Mouse (Mus musculus) Muller cell, postnatal 12 days (primary cell): ENCODE measurements at regions not wholly inside any gene's neighbourhood (a gene's known extent, or its start where the extent isn't known, plus 50 kb on each side); places are given as distances from the start of the nearest gene placed in this dataset.

Source experiments
- DNase-seq: peaks from one replicate; pipeline ENCODE4 v3.0.0-alpha.2; 2015; ENCODE audit errors: inconsistent ontology term

- DNase-seq: no peak
Measured at GRCm38 (mm10) chr1:51647955-51648354, 169.7 kb upstream of the Nabp1 start.

- DNase-seq: peak; percentile 61
Measured at GRCm38 (mm10) chr1:51644399-51644798, 166.2 kb upstream of the Nabp1 start.

- peak; percentile 51 for DNase-seq
Measured at GRCm38 (mm10) chr1:51643640-51644039, 165.4 kb upstream of the Nabp1 start.

- no peak for DNase-seq
Measured at GRCm38 (mm10) chr1:51638519-51639302, 160.5 kb upstream of the Nabp1 start.

- DNase-seq: no peak
Measured at GRCm38 (mm10) chr1:51635881-51636515, 157.8 kb upstream of the Nabp1 start.

- DNase-seq: no peak
Measured at GRCm38 (mm10) chr1:51633795-51634194, 155.6 kb upstream of the Nabp1 start.

- DNase-seq: no peak
Measured at GRCm38 (mm10) chr1:51632851-51633250, 154.6 kb upstream of the Nabp1 start.

GRCm38 (mm10) chr1:51629848-51630247 is 151.6 kb upstream of the Nabp1 start:
- peak; percentile 57 for DNase-seq

- DNase-seq: no peak
Measured at GRCm38 (mm10) chr1:51628137-51628793, 150.0 kb upstream of the Nabp1 start.

- DNase-seq: no peak
Measured at GRCm38 (mm10) chr1:51626303-51626702, 148.1 kb upstream of the Nabp1 start.

GRCm38 (mm10) chr1:51625079-51625478 is 146.9 kb upstream of the Nabp1 start:
- no peak for DNase-seq

- no peak for DNase-seq
Measured at GRCm38 (mm10) chr1:51624551-51624950, 146.3 kb upstream of the Nabp1 start.

GRCm38 (mm10) chr1:51622986-51623385 is 144.8 kb upstream of the Nabp1 start:
- DNase-seq: no peak

GRCm38 (mm10) chr1:51622181-51622862 is 144.1 kb upstream of the Nabp1 start:
- no peak for DNase-seq

GRCm38 (mm10) chr1:51621062-51621461 is 142.8 kb upstream of the Nabp1 start:
- no peak for DNase-seq

GRCm38 (mm10) chr1:51617502-51618251 is 139.5 kb upstream of the Nabp1 start:
- DNase-seq: peak; percentile 58

GRCm38 (mm10) chr1:51616091-51616490 is 137.9 kb upstream of the Nabp1 start:
- no peak for DNase-seq

GRCm38 (mm10) chr1:51615523-51615922 is 137.3 kb upstream of the Nabp1 start:
- DNase-seq: no peak

- no peak for DNase-seq
Measured at GRCm38 (mm10) chr1:51614700-51615099, 136.5 kb upstream of the Nabp1 start.

GRCm38 (mm10) chr1:51609295-51609694 is 131.1 kb upstream of the Nabp1 start:
- peak; percentile 51 for DNase-seq

- DNase-seq: no peak
Measured at GRCm38 (mm10) chr1:51607437-51607855, 129.2 kb upstream of the Nabp1 start.
